Mouse (Mus musculus): ENCODE measurements around the gene Rag1. TPM values are rescaled to one million over a fixed set of nuclear protein-coding genes. Genes with fewer than 3 reads are reported as not detected.

Rag1 gene
- not detected for polyA plus RNA-seq (2014; fragmentation: Illumina TruSeq; extraction: RNeasy Lipid Tissue Mini Kit (QIAGEN cat#74804); ENCODE audit: low read depth, low replicate concordance)

GRCm38 (mm10) chr2:101649114-101649671, at the start of gene Rag1, which contains the start of gene B230118H07Rik:
Rag1 (minus strand) TSS chr2:101649501.
B230118H07Rik (minus strand) TSS chr2:101649532.

GRCm38 (mm10) chr2:101678236-101679021, 29.1 kb upstream of the Rag1 start, which contains the start of gene Traf6:
Traf6 (plus strand) TSS chr2:101678429.

GRCm38 (mm10) chr2:101624526-101624925, 24.8 kb downstream of the Rag1 start, which contains the start of gene Rag2:
Rag2 (plus strand) TSS chr2:101624718.

Other genes starting within 250 kb of the Rag1 start
- not detected for gene Rag2, start 24.8 kb downstream of the Rag1 start, polyA plus RNA-seq (2014; fragmentation: Illumina TruSeq; extraction: RNeasy Lipid Tissue Mini Kit (QIAGEN cat#74804); ENCODE audit: low read depth, low replicate concordance)
- gene B230118H07Rik, start within 50 bp of the Rag1 start, polyA plus RNA-seq (2014; fragmentation: Illumina TruSeq; extraction: RNeasy Lipid Tissue Mini Kit (QIAGEN cat#74804); ENCODE audit: low read depth, low replicate concordance): 47.5 TPM
- 26.4 TPM for gene Traf6, start 28.9 kb upstream of the Rag1 start, polyA plus RNA-seq (2014; fragmentation: Illumina TruSeq; extraction: RNeasy Lipid Tissue Mini Kit (QIAGEN cat#74804); ENCODE audit: low read depth, low replicate concordance)
- gene Prr5l, start 233.5 kb upstream of the Rag1 start, polyA plus RNA-seq (2014; fragmentation: Illumina TruSeq; extraction: RNeasy Lipid Tissue Mini Kit (QIAGEN cat#74804); ENCODE audit: low read depth, low replicate concordance): 2.0 TPM
- gene Commd9, start 236.7 kb upstream of the Rag1 start, polyA plus RNA-seq (2014; fragmentation: Illumina TruSeq; extraction: RNeasy Lipid Tissue Mini Kit (QIAGEN cat#74804); ENCODE audit: low read depth, low replicate concordance): 0.76 TPM